Mouse (Mus musculus) liver, embryonic 12.5 days (tissue): ENCODE results near the gene Aqp6. TPM values are rescaled to one million over a fixed set of nuclear protein-coding genes. Genes with fewer than 3 reads are reported as not detected.

Experiments
- ATAC-seq: fragments of 200-750 bp; cut with Nextera tagmentation; 2 replicates; pipeline ENCODE4 v1.8.0; 2017; ENCODE audit warnings: moderate number of reproducible peaks, mild to moderate bottlenecking, moderate library complexity
- H3K27ac ChIP-seq: fragments of 300-500 bp; sonication (generic); 2 replicates; pipeline ENCODE4 v1.5.1; 2016; ENCODE audit warnings: mild to moderate bottlenecking
- H3K27me3 ChIP-seq: fragments of 300-500 bp; sonication (generic); replicated peaks from 2 replicates; pipeline ENCODE4 v1.6.1; 2016; ENCODE audit warnings: mild to moderate bottlenecking, moderate library complexity
- H3K36me3 ChIP-seq: fragments of 300-500 bp; sonication (generic); 2 replicates; pipeline ENCODE4 v1.6.1; 2016; ENCODE audit warnings: mild to moderate bottlenecking, moderate library complexity
- H3K4me1 ChIP-seq: fragments of 300-500 bp; sonication (generic); 2 replicates; pipeline ENCODE4 v1.6.1; 2016
- H3K4me2 ChIP-seq: fragments of 300-500 bp; sonication (generic); 2 replicates; pipeline ENCODE4 v1.6.1; 2016; ENCODE audit warnings: mild to moderate bottlenecking, moderate library complexity
- H3K4me3 ChIP-seq: fragments of 300-500 bp; sonication (generic); 2 replicates; pipeline ENCODE4 v1.5.1; 2016; ENCODE audit warnings: mild to moderate bottlenecking, moderate library complexity
- H3K9ac ChIP-seq: fragments of 300-500 bp; sonication (generic); 2 replicates; pipeline ENCODE4 v1.6.1; 2016; ENCODE audit warnings: mild to moderate bottlenecking, moderate library complexity
- H3K9me3 ChIP-seq: fragments of 300-500 bp; sonication (generic); replicated peaks from 2 replicates; pipeline ENCODE4 v1.6.1; 2016; ENCODE audit warnings: mild to moderate bottlenecking, moderate library complexity
- WGBS: fragments of 180-500 bp; shearing (Covaris S2); methylation state at CpG from one replicate; pipeline ENCODE4 v1.1.7; 2016; ENCODE audit not compliant: insufficient replicate concordance; 5-methylcytosine and 5-hydroxymethylcytosine counted together
- polyA plus RNA-seq: library from polyadenylated mRNA; unstranded; fragments of >200 nt; fragmentation: Nextera tagmentation; extraction: Ambion mirVana; gene quantifications from 2 replicates; pipeline ENCODE4 v1.2.1, GENCODE M21; 2016

Aqp6 gene
- polyA plus RNA-seq, 1 experiment from 2014 or later, result not detected

DNA sequence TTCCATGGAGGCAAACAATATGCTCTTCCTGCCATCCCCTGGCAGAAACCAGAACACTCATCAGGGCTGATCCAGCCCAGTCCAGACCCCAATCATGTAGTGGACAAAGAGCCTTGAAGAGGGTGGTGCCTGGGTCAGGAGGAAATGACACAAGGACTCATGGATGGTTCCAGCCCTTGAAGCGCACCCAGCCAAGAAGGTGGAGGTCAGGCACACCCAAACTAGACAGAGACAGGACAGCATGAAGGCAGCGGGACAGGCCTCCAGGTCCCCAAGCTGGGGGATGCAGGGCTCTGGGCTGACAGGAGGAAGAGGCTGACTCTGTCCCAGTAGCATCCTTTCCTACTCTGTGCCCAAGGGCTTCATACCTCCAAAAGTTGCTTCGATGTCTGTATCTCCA is 14.7 kb upstream of the Aqp6 start:
- H3K27ac ChIP-seq, result no peak overlapping the region
- H3K27me3 ChIP-seq, result peaks cover 100% of the 10 kb centered on the region
- H3K9me3 ChIP-seq, result no peaks in the 10 kb centered on the region
- WGBS, result 67% methylated on average over 3 of the region's 3 CpGs
- H3K4me1 ChIP-seq, result peaks cover 10% of the 10 kb centered on the region
- H3K4me3 ChIP-seq, result no peak overlapping the region
- no peak for ATAC-seq
- no peak overlapping the region for H3K4me2 ChIP-seq
- no peak overlapping the region for H3K9ac ChIP-seq
- H3K36me3 ChIP-seq, result no peaks in the 10 kb centered on the region

DNA sequence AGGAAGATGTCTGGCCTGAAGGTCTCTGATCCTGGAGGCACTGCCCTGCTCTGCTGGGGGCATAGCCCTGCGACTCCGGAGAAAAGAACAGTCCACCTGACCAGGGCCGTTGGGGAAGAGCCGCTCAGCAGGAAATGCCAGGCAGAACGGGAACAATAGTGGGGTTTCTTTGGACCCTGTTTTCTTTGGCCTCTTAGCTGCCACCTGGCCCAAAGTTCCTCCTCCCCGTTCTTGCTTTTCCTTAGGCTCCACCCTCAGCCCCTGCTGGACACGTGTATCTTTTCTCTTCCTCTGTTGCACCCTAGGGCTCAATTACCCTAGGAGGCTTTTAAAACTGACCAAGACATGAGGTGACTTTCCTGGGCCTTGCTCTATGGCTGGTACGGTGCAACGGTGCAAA is 12.0 kb upstream of the Aqp6 start:
- no peaks in the 10 kb centered on the region for H3K36me3 ChIP-seq
- WGBS, result 6% methylated on average over 9 of the region's 9 CpGs
- H3K27me3 ChIP-seq, result peaks cover 100% of the 10 kb centered on the region
- H3K27ac ChIP-seq, result no peak overlapping the region
- no peak overlapping the region for H3K9ac ChIP-seq
- no peak overlapping the region for H3K4me3 ChIP-seq
- H3K4me1 ChIP-seq, result peaks cover 7% of the 10 kb centered on the region
- ATAC-seq, result no peak
- no peak overlapping the region for H3K4me2 ChIP-seq
- H3K9me3 ChIP-seq, result no peaks in the 10 kb centered on the region

DNA sequence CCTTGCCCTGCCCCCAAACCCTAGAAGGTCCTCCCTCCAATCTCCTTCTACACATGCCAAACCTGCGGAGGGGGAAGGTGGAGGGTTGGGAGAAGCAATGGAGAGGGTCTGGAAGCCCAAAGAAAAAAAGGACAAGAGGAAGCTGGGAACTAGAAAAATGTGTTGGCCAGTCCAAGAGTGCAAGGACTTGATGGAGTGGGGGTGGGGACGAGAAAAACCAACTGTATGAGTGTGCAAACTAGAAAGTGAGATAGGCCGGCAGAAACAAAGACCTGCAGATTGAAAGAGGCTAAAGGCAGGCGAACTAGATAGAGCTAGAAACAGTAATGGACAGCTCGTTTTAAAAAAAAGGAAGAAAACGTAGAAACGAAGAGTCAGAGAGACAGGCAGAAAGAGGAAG is 11.5 kb upstream of the Aqp6 start:
- ATAC-seq, result no peak
- Histone ChIP-seq H3K4me3 (no peak overlapping the region), H3K4me1 (peaks cover 3% of the 10 kb centered on the region; the same call in 1 of the 2 replicates), H3K27ac (no peak overlapping the region), H3K9me3 (no peaks in the 10 kb centered on the region), H3K27me3 (peaks cover 100% of the 10 kb centered on the region), H3K36me3 (no peaks in the 10 kb centered on the region), H3K9ac (no peak overlapping the region), H3K4me2 (no peak overlapping the region)
- 7% methylated on average over 7 of the region's 7 CpGs for WGBS

DNA sequence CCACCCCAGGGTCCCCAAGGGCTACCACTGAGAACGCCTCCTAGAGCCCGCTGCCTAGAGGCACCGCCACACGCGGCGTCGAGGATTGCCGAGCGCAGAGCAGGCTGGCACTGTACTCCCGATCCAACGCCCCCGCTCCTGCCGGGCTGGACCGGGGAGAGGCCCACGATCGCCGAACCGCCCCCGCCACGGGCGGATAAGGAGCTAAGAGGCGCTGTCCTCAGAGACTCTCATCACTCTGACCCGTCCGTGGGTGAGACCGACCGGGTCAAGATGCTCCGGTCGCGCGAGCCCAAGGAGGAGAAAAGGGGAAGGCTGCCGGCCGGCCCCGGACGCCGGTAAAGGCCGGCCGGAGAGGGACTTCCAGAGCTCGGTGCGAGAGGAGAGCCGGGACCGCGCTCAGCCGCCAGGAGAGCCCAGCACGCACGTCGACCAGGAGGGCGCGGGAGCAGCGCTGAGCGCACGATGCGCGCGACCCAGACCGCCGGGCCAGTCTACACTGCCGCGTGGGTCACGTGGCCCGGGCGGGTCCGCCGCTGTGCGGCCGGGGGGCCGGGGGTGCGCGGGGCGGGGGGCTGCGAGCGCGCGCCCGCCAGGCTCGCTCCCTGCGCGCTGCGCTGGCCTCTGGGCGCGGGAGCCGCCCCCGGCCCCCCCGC is 10.6 kb upstream of the Aqp6 start, which contains the start of gene Aqp5:
Gene Aqp5 (plus strand): TSS at position 354 of the 656 bp plus-strand sequence.
- Histone ChIP-seq H3K4me2 (peak within 1 kb of the TSS; percentile 51), H3K9me3 (no peaks in the 10 kb centered on the region), H3K4me3 (peak within 1 kb of the TSS; percentile 32), H3K27ac (no peak within 1 kb of the TSS), H3K4me1 (no peaks in the 10 kb centered on the region; the same call in 1 of the 2 replicates), H3K27me3 (peaks cover 100% of the 10 kb centered on the region), H3K36me3 (no peaks in the 10 kb centered on the region), H3K9ac (no peak within 1 kb of the TSS)
- ATAC-seq, result no peak
- 3% methylated on average over 68 of the region's 83 CpGs for WGBS

DNA sequence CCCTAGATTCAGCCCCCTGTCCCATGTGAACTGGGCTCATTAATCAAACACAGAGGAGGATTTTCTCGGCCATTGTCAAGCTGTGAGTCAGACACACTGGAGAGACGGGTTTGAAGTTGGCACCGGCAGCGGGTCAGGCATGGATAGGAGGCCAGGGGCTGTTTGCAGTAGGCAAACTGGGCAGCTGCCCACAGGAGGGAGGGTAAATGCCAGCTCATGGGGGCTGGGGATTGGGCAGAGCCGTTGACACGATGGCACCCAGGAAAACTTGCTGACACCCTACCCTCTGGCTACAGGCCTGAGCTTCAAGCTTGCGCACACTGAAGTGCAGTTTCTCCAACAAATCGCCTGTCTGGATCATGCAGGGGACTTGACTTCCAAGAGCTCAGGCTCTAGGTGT is 9.0 kb upstream of the Aqp6 start:
- Histone ChIP-seq H3K9me3 (no peaks in the 10 kb centered on the region), H3K27me3 (peaks cover 98% of the 10 kb centered on the region), H3K4me2 (no peak overlapping the region), H3K4me3 (no peak overlapping the region), H3K27ac (no peak overlapping the region), H3K36me3 (no peaks in the 10 kb centered on the region), H3K4me1 (no peaks in the 10 kb centered on the region; the same call in 1 of the 2 replicates), H3K9ac (no peak overlapping the region)
- no peak for ATAC-seq
- WGBS, result 66% methylated on average over 8 of the region's 8 CpGs

DNA sequence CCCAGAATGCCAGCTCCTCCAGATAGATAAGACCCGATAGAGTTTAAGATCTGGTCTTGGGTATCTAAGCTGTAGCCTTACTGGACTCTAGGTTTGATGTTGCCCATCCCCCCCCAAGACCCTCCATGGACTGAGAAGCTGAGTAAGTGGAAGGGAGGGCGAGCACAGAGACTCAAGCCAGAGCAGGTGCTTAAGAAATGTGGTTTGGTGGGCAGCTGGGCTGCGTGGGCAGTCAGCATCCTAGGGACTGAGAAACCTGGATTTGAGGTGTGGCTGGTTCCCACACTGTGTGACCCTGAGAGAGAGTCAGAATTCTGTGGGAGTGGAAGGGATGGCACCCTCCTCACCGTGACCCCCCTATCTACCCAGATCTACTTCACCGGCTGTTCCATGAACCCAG is 8.3 kb upstream of the Aqp6 start:
- H3K9me3 ChIP-seq, result no peaks in the 10 kb centered on the region
- ATAC-seq, result no peak
- H3K36me3 ChIP-seq, result no peaks in the 10 kb centered on the region
- 60% methylated on average over 5 of the region's 5 CpGs for WGBS
- no peak overlapping the region for H3K4me2 ChIP-seq
- no peaks in the 10 kb centered on the region; the same call in 1 of the 2 replicates for H3K4me1 ChIP-seq
- H3K9ac ChIP-seq, result no peak overlapping the region
- no peak overlapping the region for H3K4me3 ChIP-seq
- H3K27me3 ChIP-seq, result peaks cover 98% of the 10 kb centered on the region
- no peak overlapping the region for H3K27ac ChIP-seq

DNA sequence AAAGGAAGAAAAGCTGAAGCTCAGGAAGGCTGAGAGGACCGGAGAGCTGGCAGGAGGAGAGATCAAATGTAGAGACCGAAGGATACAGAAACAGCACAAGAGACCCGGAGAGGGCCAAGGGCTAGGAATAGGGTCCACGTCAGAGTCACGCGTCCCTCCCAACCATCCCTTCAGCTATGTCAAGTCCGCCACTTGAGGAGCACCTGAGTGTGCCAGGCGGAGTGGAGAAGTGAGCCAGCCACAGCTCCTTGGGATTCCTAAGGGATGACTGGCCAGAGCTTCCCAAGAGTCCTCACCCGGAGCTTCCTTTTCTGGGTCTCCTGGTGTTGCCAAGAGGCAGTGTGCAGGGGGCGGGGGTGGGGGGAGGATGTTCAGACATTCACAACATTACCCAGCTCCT is 6.2 kb upstream of the Aqp6 start:
- Histone ChIP-seq H3K36me3 (no peaks in the 10 kb centered on the region), H3K4me1 (no peaks in the 10 kb centered on the region; the same call in 1 of the 2 replicates), H3K27ac (no peak overlapping the region), H3K4me3 (no peak overlapping the region), H3K9me3 (no peaks in the 10 kb centered on the region), H3K9ac (no peak overlapping the region), H3K27me3 (peaks cover 97% of the 10 kb centered on the region), H3K4me2 (no peak overlapping the region)
- 61% methylated on average over 10 of the region's 10 CpGs for WGBS
- no peak for ATAC-seq

DNA sequence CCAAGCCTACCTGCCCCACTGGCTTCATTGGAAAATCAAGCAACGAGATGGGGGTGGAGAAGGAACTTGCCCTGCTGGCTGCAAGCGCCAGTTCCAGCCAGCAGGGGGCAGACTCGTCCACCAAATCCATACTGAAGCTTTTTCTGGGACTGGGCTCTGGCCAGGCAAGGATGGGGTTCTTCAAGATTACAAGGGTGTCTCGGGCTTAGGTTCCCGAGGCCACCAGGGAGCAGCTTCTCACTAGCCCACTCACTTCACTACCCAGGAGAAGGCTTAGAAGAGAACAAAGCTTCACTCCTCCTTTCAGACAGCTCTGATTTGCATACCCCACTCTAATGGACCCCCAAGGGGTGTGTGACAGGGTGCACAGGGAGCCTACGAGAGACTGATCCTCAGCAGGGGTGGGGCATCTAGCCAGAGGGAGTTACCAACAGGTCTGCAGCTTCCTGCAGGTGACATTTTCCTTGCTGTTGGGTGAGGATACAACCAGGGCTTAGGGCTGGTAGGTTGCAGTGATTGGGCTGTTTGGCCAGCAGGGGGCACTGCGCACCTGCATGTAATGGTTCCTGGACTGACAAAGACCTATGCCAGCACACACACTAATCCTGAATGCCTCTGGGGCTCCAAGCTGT is 5.0 kb upstream of the Aqp6 start:
- no peak overlapping the region for H3K9ac ChIP-seq
- peak; percentile 55 for ATAC-seq
- no peaks in the 10 kb centered on the region for H3K9me3 ChIP-seq
- no peaks in the 10 kb centered on the region for H3K36me3 ChIP-seq
- no peak overlapping the region for H3K4me3 ChIP-seq
- H3K4me1 ChIP-seq, result no peaks in the 10 kb centered on the region
- peaks cover 97% of the 10 kb centered on the region for H3K27me3 ChIP-seq
- no peak overlapping the region for H3K4me2 ChIP-seq
- WGBS, result 2% methylated on average over 7 of the region's 7 CpGs
- no peak overlapping the region for H3K27ac ChIP-seq

DNA sequence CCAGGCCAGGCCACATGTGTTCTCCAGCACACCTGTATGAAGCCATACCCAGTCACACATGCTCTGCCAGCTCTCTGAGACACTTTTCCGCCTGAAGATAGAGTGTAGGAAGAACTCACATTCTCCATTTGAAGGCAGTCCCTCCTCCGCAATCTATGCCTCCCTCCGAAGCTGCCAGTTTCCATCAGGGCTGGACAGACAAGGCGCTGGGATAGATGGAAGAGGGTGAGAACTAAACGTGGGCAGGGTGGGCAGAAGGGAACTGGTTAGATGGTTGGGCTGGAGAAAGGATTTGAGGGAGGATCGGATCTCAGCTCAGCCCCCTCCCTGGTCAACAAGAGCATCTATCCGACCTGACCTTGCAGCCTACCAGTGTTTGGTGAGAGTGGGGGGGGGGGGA is 4.4 kb upstream of the Aqp6 start:
- no peaks in the 10 kb centered on the region for H3K4me1 ChIP-seq
- 45% methylated on average over 7 of the region's 7 CpGs for WGBS

DNA sequence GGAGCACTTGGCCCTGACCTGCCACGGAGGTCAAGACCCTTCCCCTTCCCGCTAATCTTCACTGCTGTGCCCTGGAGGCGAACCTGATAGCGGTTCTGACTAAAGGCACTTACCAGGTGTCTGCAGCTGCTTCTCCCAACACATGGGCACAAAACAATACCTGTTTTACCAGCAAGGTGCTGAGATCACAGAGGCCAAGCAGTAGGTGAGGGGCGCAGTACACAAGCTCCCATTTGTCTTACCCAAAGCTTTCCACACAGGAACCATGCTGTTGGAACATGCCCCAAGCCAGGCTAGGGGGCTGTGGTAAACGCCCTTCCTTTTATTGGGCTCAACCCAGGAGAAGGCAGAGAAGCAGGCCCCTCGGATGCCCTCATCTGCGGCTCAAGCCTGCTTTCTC is 3.6 kb upstream of the Aqp6 start:
- peaks cover 97% of the 10 kb centered on the region for H3K27me3 ChIP-seq
- no peak for ATAC-seq
- H3K36me3 ChIP-seq, result no peaks in the 10 kb centered on the region
- no peak overlapping the region for H3K27ac ChIP-seq
- 43% methylated on average over 8 of the region's 8 CpGs for WGBS
- no peak overlapping the region for H3K4me2 ChIP-seq
- no peak overlapping the region for H3K9ac ChIP-seq
- no peaks in the 10 kb centered on the region for H3K9me3 ChIP-seq
- no peak overlapping the region for H3K4me3 ChIP-seq
- H3K4me1 ChIP-seq, result no peaks in the 10 kb centered on the region

More for the DNA sequence above, 4.4 kb upstream of the Aqp6 start:
- H3K27me3 ChIP-seq, result peaks cover 97% of the 10 kb centered on the region
- no peak overlapping the region for H3K4me3 ChIP-seq
- no peak overlapping the region for H3K9ac ChIP-seq
- H3K36me3 ChIP-seq, result no peaks in the 10 kb centered on the region
- H3K4me2 ChIP-seq, result no peak overlapping the region
- no peak for ATAC-seq
- H3K9me3 ChIP-seq, result no peaks in the 10 kb centered on the region
- H3K27ac ChIP-seq, result no peak overlapping the region

DNA sequence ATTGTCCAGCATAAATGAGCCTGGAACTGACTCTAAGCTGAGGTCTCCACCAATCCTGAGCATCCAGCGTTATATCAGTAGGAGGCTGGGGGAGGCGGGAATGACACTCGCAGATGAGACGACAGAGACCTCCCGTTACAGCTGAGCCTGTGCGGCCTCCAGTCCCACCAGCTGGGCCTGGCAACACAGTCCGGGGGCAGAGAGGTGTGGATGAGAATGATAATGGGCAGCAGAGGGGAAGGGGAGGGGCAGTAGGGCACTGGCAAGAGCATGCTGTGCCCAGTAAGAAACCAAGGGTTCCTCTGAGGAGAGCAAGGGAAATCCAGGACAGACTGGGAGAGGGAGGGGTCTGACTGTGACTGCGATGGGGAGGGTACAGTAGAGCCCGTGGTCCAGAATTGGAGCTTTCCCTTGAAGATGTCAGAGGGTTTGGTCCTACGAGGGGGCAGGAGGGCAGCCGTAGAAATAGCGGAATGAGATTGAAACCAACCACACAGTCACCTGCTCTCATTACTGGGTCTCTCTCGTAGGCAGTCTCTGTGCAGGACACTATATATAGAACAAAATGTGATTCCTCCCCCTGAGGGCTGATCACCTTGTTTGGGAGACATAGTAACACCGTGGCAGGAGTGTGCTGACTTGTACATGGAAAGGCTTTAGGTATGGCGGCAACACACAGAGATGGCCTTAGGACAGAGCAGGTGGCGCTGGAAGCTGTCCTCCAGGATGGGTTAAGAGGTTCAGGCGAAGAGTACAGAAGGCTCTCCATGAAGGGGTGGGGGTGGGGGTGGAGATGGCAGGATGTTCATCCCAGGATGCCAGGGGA is 1.7 kb upstream of the Aqp6 start:
- H3K9ac ChIP-seq, result no peak overlapping the region
- H3K27ac ChIP-seq, result no peak overlapping the region
- no peaks in the 10 kb centered on the region for H3K9me3 ChIP-seq
- no peaks in the 10 kb centered on the region for H3K36me3 ChIP-seq
- ATAC-seq, result no peak
- no peaks in the 10 kb centered on the region for H3K4me1 ChIP-seq
- WGBS, result 48% methylated on average over 17 of the region's 17 CpGs
- peaks cover 97% of the 10 kb centered on the region for H3K27me3 ChIP-seq
- no peak overlapping the region for H3K4me2 ChIP-seq
- H3K4me3 ChIP-seq, result no peak overlapping the region

DNA sequence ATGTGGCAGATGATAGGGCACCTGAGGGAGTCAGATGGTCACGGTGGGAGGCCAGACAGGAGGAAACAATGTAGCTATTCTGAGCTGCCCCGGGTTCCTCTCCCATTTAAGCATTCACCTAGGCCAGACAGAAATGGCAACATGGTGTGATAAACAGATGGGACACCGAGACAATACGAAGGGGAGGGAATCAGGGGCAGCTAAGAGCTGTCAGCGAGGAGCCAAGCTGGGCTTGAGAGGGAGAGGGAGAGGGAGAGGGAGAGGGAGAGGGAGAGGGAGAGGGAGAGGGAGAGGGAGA is 572 bp downstream of the Aqp6 start:
- ATAC-seq, result no peak
- 23% methylated on average over 5 of the region's 5 CpGs for WGBS
- H3K9me3 ChIP-seq, result no peaks in the 10 kb centered on the region
- H3K36me3 ChIP-seq, result no peaks in the 10 kb centered on the region
- H3K4me3 ChIP-seq, result no peak overlapping the region
- peaks cover 99% of the 10 kb centered on the region for H3K27me3 ChIP-seq
- H3K9ac ChIP-seq, result no peak overlapping the region
- no peak overlapping the region for H3K27ac ChIP-seq
- H3K4me1 ChIP-seq, result peaks cover 10% of the 10 kb centered on the region
- H3K4me2 ChIP-seq, result no peak overlapping the region
